Mouse (Mus musculus) CH12.LX (cell line): Measurements from ENCODE around the gene Phkg2. TPM values are rescaled to one million over a fixed set of nuclear protein-coding genes. Genes with fewer than 3 reads are reported as not detected.

ENCODE experiments used
- DNase-seq: peaks from one replicate; pipeline ENCODE4 v3.0.0-alpha.2; 2013; ENCODE audit errors: extremely low read depth
- H3K27ac ChIP-seq: 2 replicates; pipeline ENCODE4 v1.5.1; 2012; ENCODE audit warnings: low read depth, mild to moderate bottlenecking, control low read depth, moderate library complexity; ENCODE audit not compliant: insufficient read depth
- H3K27me3 ChIP-seq: replicated peaks from 2 replicates; pipeline ENCODE3; 2012; ENCODE audit warnings: inconsistent platforms
- H3K36me3 ChIP-seq, 2 experiments: replicated peaks in 1 of 2; 2 replicates each; pipeline versions ENCODE3 to v1.6.1; 2012; ENCODE audit warnings: inconsistent platforms in 1 of 2, low read length in 1 of 2, mild to moderate bottlenecking in 1 of 2, mixed read lengths in 1 of 2, moderate library complexity in 1 of 2; ENCODE audit not compliant: control insufficient read depth in 1 of 2, insufficient read depth in 1 of 2
- H3K4me1 ChIP-seq, 2 experiments: 2 replicates each; pipeline ENCODE4 v1.6.1; 2012; ENCODE audit warnings: inconsistent platforms in 1 of 2, moderate library complexity in 1 of 2; ENCODE audit not compliant: insufficient read depth in 2 of 2, control insufficient read depth in 1 of 2
- H3K4me2 ChIP-seq: 2 replicates; pipeline ENCODE4 v1.6.1; 2012; ENCODE audit warnings: low read depth, mild to moderate bottlenecking, control low read depth; ENCODE audit not compliant: poor library complexity, insufficient read depth, severe bottlenecking
- H3K4me3 ChIP-seq, 3 experiments: fragments of 150-350 bp in 1 of 3; sonication (generic) in 1 of 3; replicated peaks in 1 of 3; 2 replicates each; pipeline versions ENCODE3 to v1.5.1; 2011 to 2012; ENCODE audit warnings: low read depth in 2 of 3, low read length in 2 of 3, mild to moderate bottlenecking in 2 of 3, moderate library complexity in 2 of 3, control low read depth in 1 of 3, improper control_type of control experiment in 1 of 3, inconsistent platforms in 1 of 3, mixed read lengths in 1 of 3; ENCODE audit not compliant: poor library complexity in 1 of 3
- H3K79me2 ChIP-seq: replicated peaks from 2 replicates; pipeline ENCODE4 v1.6.1; 2012; ENCODE audit warnings: mild to moderate bottlenecking, moderate library complexity; ENCODE audit not compliant: control insufficient read depth, poor library complexity, insufficient read depth, severe bottlenecking; ENCODE audit errors: extremely low read depth
- H3K9ac ChIP-seq: 2 replicates; pipeline ENCODE4 v1.6.1; 2012; ENCODE audit warnings: low read depth, mild to moderate bottlenecking, control low read depth, moderate library complexity; ENCODE audit not compliant: insufficient read depth
- H3K9me3 ChIP-seq: replicated peaks from 2 replicates; pipeline ENCODE3; 2012; ENCODE audit warnings: low read length, inconsistent platforms, mixed read lengths
- BHLHE40 ChIP-seq: IDR thresholded peaks from 2 replicates; pipeline ENCODE4 v1.6.1; 2011; ENCODE audit warnings: mild to moderate bottlenecking, low read depth, low read length, improper control_type of control experiment
- CTCF ChIP-seq, 2 experiments: IDR thresholded peaks in 1 of 2; conservative IDR thresholded peaks in 1 of 2; 2 replicates each; pipeline ENCODE4 v1.5.1; 2011 to 2012; ENCODE audit warnings: low read depth in 2 of 2, low read length in 2 of 2, improper control_type of control experiment in 1 of 2, inconsistent platforms in 1 of 2, mild to moderate bottlenecking in 1 of 2, moderate library complexity in 1 of 2
- ELF1 ChIP-seq: IDR thresholded peaks from 2 replicates; pipeline ENCODE4 v1.6.1; 2014; ENCODE audit warnings: low read depth, mild to moderate bottlenecking, inconsistent platforms, low read length, improper control_type of control experiment
- EP300 ChIP-seq: IDR thresholded peaks from 2 replicates; pipeline ENCODE4 v1.6.1; 2011; ENCODE audit warnings: low read length, improper control_type of control experiment
- ETS1 ChIP-seq: conservative IDR thresholded peaks from 2 replicates; pipeline ENCODE4 v1.6.1; 2012; ENCODE audit warnings: low read depth, mild to moderate bottlenecking, inconsistent platforms, low read length, improper control_type of control experiment, moderate library complexity
- GABPA ChIP-seq: IDR thresholded peaks from 2 replicates; pipeline ENCODE4 v1.6.1; 2012; ENCODE audit warnings: low read depth, low read length, improper control_type of control experiment, inconsistent platforms; ENCODE audit not compliant: insufficient replicate concordance
- IRF4 ChIP-seq: IDR thresholded peaks from 2 replicates; pipeline ENCODE4 v1.6.1; 2014; ENCODE audit warnings: low read depth, mild to moderate bottlenecking, inconsistent platforms, low read length, improper control_type of control experiment
- MAFK ChIP-seq: IDR thresholded peaks from 2 replicates; pipeline ENCODE4 v1.6.1; 2011; ENCODE audit warnings: low read length, improper control_type of control experiment; ENCODE audit not compliant: insufficient replicate concordance
- MAZ ChIP-seq: IDR thresholded peaks from 2 replicates; pipeline ENCODE4 v1.6.1; 2012; ENCODE audit warnings: low read depth, mild to moderate bottlenecking, inconsistent platforms, low read length, improper control_type of control experiment, moderate library complexity
- MEF2A ChIP-seq: IDR thresholded peaks from 2 replicates; pipeline ENCODE4 v1.6.1; 2014; ENCODE audit warnings: low read depth, mild to moderate bottlenecking, inconsistent platforms, low read length, improper control_type of control experiment, borderline replicate concordance
- MXI1 ChIP-seq: IDR thresholded peaks from 2 replicates; pipeline ENCODE4 v1.6.1; 2011; ENCODE audit warnings: mild to moderate bottlenecking, low read depth, low read length, improper control_type of control experiment
- MYC ChIP-seq: IDR thresholded peaks from 2 replicates; pipeline ENCODE4 v1.6.1; 2011; ENCODE audit warnings: low read depth, mild to moderate bottlenecking, improper control_type of control experiment, low read length
- NELFE ChIP-seq: IDR thresholded peaks from 2 replicates; pipeline ENCODE4 v1.6.1; 2011; ENCODE audit warnings: low read depth, low read length, improper control_type of control experiment
- PAX5 ChIP-seq: IDR thresholded peaks from 2 replicates; pipeline ENCODE4 v1.6.1; 2012; ENCODE audit warnings: low read length, inconsistent platforms, mixed read lengths
- POLR2AphosphoS2 ChIP-seq: IDR thresholded peaks from 2 replicates; pipeline ENCODE4 v1.6.1; 2011; ENCODE audit warnings: low read depth, low read length, improper control_type of control experiment
- RAD21 ChIP-seq: IDR thresholded peaks from 2 replicates; pipeline ENCODE4 v1.6.1; 2011; ENCODE audit warnings: low read depth, mild to moderate bottlenecking, low read length, improper control_type of control experiment, moderate library complexity
- RCOR1 ChIP-seq: conservative IDR thresholded peaks from 2 replicates; pipeline ENCODE4 v1.6.1; 2012; ENCODE audit warnings: low read depth, mild to moderate bottlenecking, inconsistent platforms, low read length, improper control_type of control experiment
- SMC3 ChIP-seq: IDR thresholded peaks from 2 replicates; pipeline ENCODE4 v1.6.1; 2011; ENCODE audit warnings: low read depth, low read length, improper control_type of control experiment
- TCF12 ChIP-seq: IDR thresholded peaks from 2 replicates; pipeline ENCODE4 v1.6.1; 2014; ENCODE audit warnings: low read depth, mild to moderate bottlenecking, inconsistent platforms, low read length, improper control_type of control experiment
- USF1 ChIP-seq: IDR thresholded peaks from 2 replicates; pipeline ENCODE4 v1.6.1; 2014; ENCODE audit warnings: low read depth, mild to moderate bottlenecking, inconsistent platforms, low read length, improper control_type of control experiment
- ZKSCAN1 ChIP-seq: IDR thresholded peaks from 2 replicates; pipeline ENCODE4 v1.6.1; 2012; ENCODE audit warnings: low read depth, inconsistent platforms, low read length, improper control_type of control experiment, borderline replicate concordance
- ZMIZ1 ChIP-seq: IDR thresholded peaks from 2 replicates; pipeline ENCODE4 v1.6.1; 2012; ENCODE audit warnings: low read depth, mild to moderate bottlenecking, inconsistent platforms, low read length, improper control_type of control experiment
- ZNF384 ChIP-seq: IDR thresholded peaks from 2 replicates; pipeline ENCODE4 v1.6.1; 2012; ENCODE audit warnings: low read depth, low read length, improper control_type of control experiment, inconsistent platforms
- dilution Hi-C: fragments of 300-500 bp; cut with MboI; formaldehyde crosslinking; loops from 2 replicates; pipeline ENCODE4 v1.14.3; 2020; ENCODE audit warnings: low sequenced_read_pairs; ENCODE audit not compliant: extremely low pct_unique_long_range_greater_than_20kb, extremely low pct_ligation_motif_present
- in situ Hi-C: fragments of 300-500 bp; cut with MboI; formaldehyde crosslinking; loops from 3 replicates; pipeline ENCODE4 v1.14.3; 2019; ENCODE audit warnings: low sequenced_read_pairs, low pct_ligation_motif_present, low pct_unique_long_range_greater_than_20kb, mixed read lengths
- polyA plus RNA-seq: library from polyadenylated mRNA; unstranded; fragments of >175 nt; gene quantifications from 2 replicates; pipeline ENCODE4 v1.2.1, GENCODE M21; 2012; ENCODE audit warnings: low read depth; ENCODE audit not compliant: insufficient read length
- total RNA-seq, 2 experiments: library from RNA; depleted of rRNA; stranded (reverse); fragments of 300-350 nt in 1 of 2; fragments of >200 nt in 1 of 2; gene quantifications; 2 replicates each; pipeline ENCODE4 v1.2.3; 2012 to 2014

Gene Phkg2
- total and polyA plus RNA-seq, 3 experiments: 23.3 to 65.0 (median 34.7) TPM

- dilution Hi-C loops: no loop called here
- no peaks in the 10 kb centered on the region for H3K9me3 ChIP-seq
- H3K4me2 ChIP-seq: no peak overlapping the region
- no peak for DNase-seq
- H3K27ac ChIP-seq: no peak overlapping the region
- no peak overlapping the region for H3K9ac ChIP-seq
- H3K79me2 ChIP-seq: 0 out of 2 replicates have a peak, but pooled peaks cover 4% of the 10 kb centered on the region
- H3K4me3 ChIP-seq: no peak overlapping the region
- in situ Hi-C loops: no loop called here
- no peaks in the 10 kb centered on the region for H3K4me1 ChIP-seq
- H3K36me3 ChIP-seq: peaks cover 58 to 88% of the 10 kb centered on the region in 2 experiments
- TF ChIP-seq MXI1 (no peak), EP300 (no peak), MEF2A (no peak), MYC (no peak), RAD21 (no peak), PAX5 (no peak), IRF4 (no peak), RCOR1 (no peak), GABPA (no peak), ZNF384 (no peak), USF1 (no peak), MAFK (no peak), ELF1 (no peak), ZKSCAN1 (no peak), TCF12 (no peak), CTCF (conservative IDR thresholded peaks at IDR 0.05 in 1 of 2, IDR thresholded peaks at IDR 0.05 in 1 of 2; ENCODE audit: low read depth in 2 of 2, low read length in 2 of 2) (no peak), BHLHE40 (no peak), ZMIZ1 (no peak), ETS1 (no peak), MAZ (no peak)
- H3K27me3 ChIP-seq: no peaks in the 10 kb centered on the region
These were observed 21.6 kb upstream of the Phkg2 start for GRCm38 (mm10) chr7:127551558-127551957.

GRCm38 (mm10) chr7:127560580-127560979 is 12.6 kb upstream of the Phkg2 start:
- no peak overlapping the region for H3K9ac ChIP-seq
- no peaks in the 10 kb centered on the region for H3K9me3 ChIP-seq
- H3K4me1 ChIP-seq: no peaks in the 10 kb centered on the region
- no peaks in the 10 kb centered on the region for H3K79me2 ChIP-seq
- TF ChIP-seq IRF4: no peak
- no peak for TF ChIP-seq SMC3
- no peak for TF ChIP-seq POLR2AphosphoS2
- no peak for TF ChIP-seq ZNF384
- TF ChIP-seq EP300: no peak
- no peak for TF ChIP-seq NELFE
- TF ChIP-seq ELF1: no peak
- TF ChIP-seq, all 38 proteins: peak for 0
- H3K27ac ChIP-seq: no peak overlapping the region
- DNase-seq: no peak
- in situ Hi-C loops (loop anchor here (5.0 kb wide), 1 partner anchor 33 kb away; no protein-coding TSS in a partner anchor), dilution Hi-C loops (no loop called here)
- H3K27me3 ChIP-seq: no peaks in the 10 kb centered on the region
- no peak overlapping the region for H3K4me2 ChIP-seq
- no peak overlapping the region for H3K4me3 ChIP-seq
- peaks cover 49 to 85% of the 10 kb centered on the region in 2 experiments for H3K36me3 ChIP-seq
